ENCODE assay signal across 8 mouse cellular contexts in the genomic region with DNA sequence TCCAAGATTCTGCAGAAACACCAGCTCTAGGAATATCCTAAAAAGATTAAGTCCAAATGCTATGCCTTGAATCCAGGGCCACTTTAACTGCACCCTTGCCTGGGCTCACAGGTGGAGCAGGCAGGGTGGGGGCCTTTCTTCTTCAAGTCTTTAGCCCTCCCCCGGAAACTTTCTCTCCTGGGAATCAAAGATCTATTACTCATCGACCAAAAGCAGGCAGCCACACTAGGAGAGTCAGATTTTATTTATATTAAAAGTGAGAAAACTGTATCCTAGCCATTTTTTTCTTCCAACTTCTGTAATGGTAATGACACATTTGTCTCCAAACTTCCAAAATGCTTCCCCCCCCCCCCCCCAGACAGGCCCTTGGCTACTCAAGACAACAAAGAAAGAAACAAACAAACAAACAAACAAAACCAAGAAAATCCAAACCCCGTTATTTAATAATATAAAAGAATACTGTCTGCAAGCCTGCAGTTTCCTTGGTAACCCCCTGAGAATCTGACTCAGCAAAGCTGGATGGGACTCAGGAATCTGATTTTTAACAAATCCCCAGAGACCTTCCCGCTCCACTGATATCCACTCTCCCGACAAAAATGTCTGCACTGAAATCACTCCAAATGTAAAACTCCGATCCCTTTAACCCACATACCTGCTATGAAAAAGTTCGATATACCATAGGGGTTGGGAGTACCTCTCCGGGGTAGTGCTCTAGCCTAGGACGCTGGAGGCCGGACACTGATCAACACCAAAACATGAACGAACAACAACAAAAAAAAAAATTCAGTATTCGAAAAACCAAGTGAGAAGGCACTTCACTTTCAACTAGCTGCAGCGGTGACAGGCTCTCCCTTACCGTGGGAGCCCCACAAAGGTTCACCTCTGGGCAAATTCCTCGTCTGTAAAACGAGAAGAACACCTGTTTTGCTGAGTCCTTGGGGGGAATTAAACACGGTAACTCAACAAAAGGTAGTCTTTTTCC.
DNase-seq lines count a peak whose midpoint lies in the region; ATAC-seq lines count a peak whose summit lies in the region.

No protein-coding gene starts in this region.

- H3K9me3 ChIP-seq in heart, embryonic 13.5 days = peaks cover 4% of the 10 kb centered on the region; the same call in 1 of the 2 replicates
- no peaks in the 10 kb centered on the region for H3K9me3 ChIP-seq in liver, embryonic 15.5 days (replicated peaks)

- intact Hi-C loops in heart, postnatal 14 days (cut with DNase I) = no loop called here

- H3K36me3 ChIP-seq in heart, embryonic 13.5 days = peaks cover 15% of the 10 kb centered on the region
- no peaks in the 10 kb centered on the region for H3K36me3 ChIP-seq in liver, embryonic 15.5 days (replicated peaks)

- ATAC-seq in heart, embryonic 13.5 days (ENCODE audit: extremely low read depth, insufficient number of reproducible peaks, low FRiP score, low TSS enrichment) = no peak
- no peak for ATAC-seq in liver, embryonic 15.5 days (ENCODE audit: insufficient read depth)

- DNase-seq in heart, adult 8-10 months (ENCODE audit: low spot score) = peak; percentile 34
- DNase-seq in heart, postnatal 14 days = no peak
- peak; percentile 60 for DNase-seq in brain, adult 2 months (ENCODE audit: low read depth, low spot score)
- DNase-seq in yolk sac, embryonic 10.5 days (ENCODE audit: low spot score) = no peak
- no peak for DNase-seq in spleen, adult 12 weeks (ENCODE audit: low spot score)
- no peak for DNase-seq in urinary bladder, adult 18-20 months (ENCODE audit: low spot score in 2 of 2)

- peak overlapping the region; percentile 89 for H3K4me2 ChIP-seq in heart, embryonic 13.5 days
- H3K4me2 ChIP-seq in liver, embryonic 15.5 days = peak overlapping the region; percentile 65; the same call in 1 of the 2 replicates

- H3K27me3 ChIP-seq in heart, embryonic 13.5 days (replicated peaks) = no peaks in the 10 kb centered on the region
- peaks cover 27% of the 10 kb centered on the region for H3K27me3 ChIP-seq in liver, embryonic 15.5 days

- peak overlapping the region; percentile 93 for H3K27ac ChIP-seq in heart, embryonic 13.5 days (replicated peaks)
- no peak overlapping the region for H3K27ac ChIP-seq in liver, embryonic 15.5 days (replicated peaks)

- peak overlapping the region; percentile 85 for H3K4me3 ChIP-seq in heart, embryonic 13.5 days
- peak overlapping the region; percentile 50; the same call in 1 of the 2 replicates for H3K4me3 ChIP-seq in liver, embryonic 15.5 days (replicated peaks)

- H3K9ac ChIP-seq in heart, embryonic 13.5 days = peak overlapping the region; percentile 93
- H3K9ac ChIP-seq in liver, embryonic 15.5 days = no peak overlapping the region

- 13% methylated on average over 17 of the region's 17 CpGs for WGBS in heart, embryonic 13.5 days
- 28% methylated on average over 17 of the region's 17 CpGs for WGBS in liver, embryonic 15.5 days (ENCODE audit: insufficient replicate concordance)

- peaks cover 44% of the 10 kb centered on the region for H3K4me1 ChIP-seq in heart, embryonic 13.5 days
- peaks cover 8% of the 10 kb centered on the region; the same call in 1 of the 2 replicates for H3K4me1 ChIP-seq in liver, embryonic 15.5 days (replicated peaks)

Comparison
In these comparisons a context has a peak if more than half of its experiments do, and no peak if none do; other contexts are left out.
1. DNase-seq: peak in heart, adult 8-10 months (single experiment) and brain, adult 2 months (single experiment); none in heart, postnatal 14 days (0 of 2), yolk sac, embryonic 10.5 days (single experiment), spleen, adult 12 weeks (single experiment) and urinary bladder, adult 18-20 months (0 of 2).